Mouse (Mus musculus): ENCODE data around the gene Phf7.

Gene Phf7

DNA sequence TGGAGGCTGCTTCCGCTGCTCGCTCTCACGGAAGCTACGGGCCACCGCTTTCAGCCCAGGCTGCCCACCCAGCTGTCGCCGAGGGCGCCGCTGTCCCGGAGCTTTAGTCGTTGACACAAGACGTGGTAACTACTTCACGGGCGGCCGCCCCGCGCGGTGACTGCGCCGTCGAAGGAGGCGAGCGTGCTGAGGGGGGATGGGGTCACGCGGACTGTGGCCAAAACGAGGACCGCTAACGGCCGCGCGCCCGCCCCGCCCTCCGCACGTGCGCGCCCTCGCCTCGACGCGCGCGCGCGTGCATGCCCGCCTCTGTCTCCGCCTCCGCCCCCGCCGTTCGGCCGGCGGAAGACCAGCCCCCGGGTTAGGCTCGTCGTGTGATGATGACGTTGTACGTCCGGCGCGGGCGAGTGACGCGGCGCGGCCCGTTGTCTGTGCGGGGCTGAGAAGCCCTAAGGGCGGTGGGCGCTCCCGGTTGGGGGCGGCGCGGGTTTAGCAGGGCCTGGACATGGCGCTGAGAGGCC is at the start of gene Phf7, which contains the start of gene Bap1:
Gene Phf7 (minus strand): TSS at position 234 of the 521 bp plus-strand sequence.
Gene Bap1 (plus strand): TSS at position 367 of the 521 bp plus-strand sequence.
- DNase-seq (ENCODE audit: low read depth, low spot score) = peak; percentile 92

DNA sequence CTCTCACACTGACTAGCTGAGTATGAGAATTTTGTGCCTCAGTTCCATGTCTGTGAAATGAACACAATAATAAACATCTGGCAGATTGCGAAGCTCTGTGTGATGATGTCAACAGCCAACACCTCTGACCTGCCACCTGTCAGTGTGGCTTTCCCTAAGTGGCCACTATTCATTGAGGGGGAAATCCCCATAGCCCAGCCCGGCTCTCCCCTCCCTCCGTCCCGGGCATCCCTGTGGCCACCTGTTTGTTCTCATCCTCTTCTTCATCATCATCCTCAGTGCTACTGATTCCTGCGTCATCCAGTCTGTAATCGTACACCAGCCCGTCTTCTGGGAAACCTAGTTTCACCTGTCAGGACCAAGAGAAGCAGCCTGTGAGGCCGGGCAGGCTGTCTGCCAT is 34.6 kb upstream of the Phf7 start:
- DNase-seq (ENCODE audit: low read depth, low spot score) = no peak

DNA sequence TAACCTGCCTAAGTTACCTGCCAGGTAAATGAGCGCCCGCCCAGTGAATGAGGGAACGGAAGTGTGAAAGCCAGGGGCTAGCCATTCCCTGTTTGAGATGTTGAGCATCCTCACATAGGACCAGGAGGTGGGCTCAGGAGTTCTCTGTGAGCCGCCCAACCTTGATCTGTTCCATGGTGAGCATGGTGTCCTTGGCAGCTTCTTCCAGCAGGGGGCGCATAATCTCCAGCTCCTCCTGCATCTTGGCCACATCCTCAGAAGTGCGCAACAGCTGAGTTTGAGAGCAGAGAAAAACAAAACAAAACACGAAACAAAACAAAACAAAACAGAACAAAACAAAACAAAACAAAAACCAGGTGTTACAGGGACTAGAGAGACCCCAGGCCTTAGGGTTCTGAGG is 21.0 kb upstream of the Phf7 start:
- DNase-seq (ENCODE audit: low read depth, low spot score) = peak; percentile 78

DNA sequence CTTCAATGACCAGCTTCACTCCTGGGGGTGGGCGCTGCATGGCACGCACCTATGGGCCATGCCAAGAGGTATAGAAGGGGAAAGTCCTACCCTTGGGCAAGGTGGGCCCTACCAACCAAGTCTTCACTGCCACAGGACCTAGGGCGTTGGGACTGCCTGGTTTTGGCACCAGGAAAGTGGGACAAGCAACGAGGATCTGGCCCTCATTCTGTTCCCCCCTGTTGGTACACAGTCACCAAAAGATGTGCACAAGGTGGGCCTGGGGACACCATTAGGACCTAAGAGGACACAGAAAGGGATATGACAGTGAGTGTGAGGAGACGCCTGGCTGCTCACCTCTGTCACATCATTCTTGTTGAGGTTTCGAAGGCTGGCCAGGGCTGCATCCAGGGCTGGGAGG is 20.0 kb upstream of the Phf7 start:
- DNase-seq (ENCODE audit: low read depth, low spot score) = no peak

GRCm38 (mm10) chr14:31269456-31270100 is 18.5 kb upstream of the Phf7 start:
- DNase-seq (ENCODE audit: low read depth, low spot score) = peak; percentile 85

GRCm38 (mm10) chr14:31268301-31269001 is 17.3 kb upstream of the Phf7 start:
- peak; percentile 70 for DNase-seq (ENCODE audit: low read depth, low spot score)

GRCm38 (mm10) chr14:31267649-31268048 is 16.5 kb upstream of the Phf7 start:
- DNase-seq (ENCODE audit: low read depth, low spot score) = no peak

GRCm38 (mm10) chr14:31260932-31261331 is 9.8 kb upstream of the Phf7 start:
- no peak for DNase-seq (ENCODE audit: low read depth, low spot score)

DNA sequence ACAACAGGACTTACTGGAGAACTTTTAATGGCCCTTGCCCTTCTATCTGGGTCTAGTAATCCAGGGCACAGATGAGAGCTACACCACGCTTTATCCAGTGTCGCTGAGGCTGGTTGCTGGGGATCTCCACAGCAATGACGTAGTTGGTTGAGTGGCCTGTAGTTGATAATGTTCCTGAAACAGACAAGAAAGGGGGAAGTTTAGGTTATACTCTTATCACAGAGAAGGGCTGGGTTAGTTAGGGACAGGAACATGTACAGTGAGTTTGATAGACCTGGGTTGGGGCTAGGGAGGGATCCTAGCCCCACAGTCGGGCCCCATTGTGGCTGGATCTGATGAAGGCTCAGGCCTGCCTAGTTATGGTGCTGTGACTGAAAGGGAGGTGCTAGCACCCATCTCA is 9.3 kb upstream of the Phf7 start:
- no peak for DNase-seq (ENCODE audit: low read depth, low spot score)

DNA sequence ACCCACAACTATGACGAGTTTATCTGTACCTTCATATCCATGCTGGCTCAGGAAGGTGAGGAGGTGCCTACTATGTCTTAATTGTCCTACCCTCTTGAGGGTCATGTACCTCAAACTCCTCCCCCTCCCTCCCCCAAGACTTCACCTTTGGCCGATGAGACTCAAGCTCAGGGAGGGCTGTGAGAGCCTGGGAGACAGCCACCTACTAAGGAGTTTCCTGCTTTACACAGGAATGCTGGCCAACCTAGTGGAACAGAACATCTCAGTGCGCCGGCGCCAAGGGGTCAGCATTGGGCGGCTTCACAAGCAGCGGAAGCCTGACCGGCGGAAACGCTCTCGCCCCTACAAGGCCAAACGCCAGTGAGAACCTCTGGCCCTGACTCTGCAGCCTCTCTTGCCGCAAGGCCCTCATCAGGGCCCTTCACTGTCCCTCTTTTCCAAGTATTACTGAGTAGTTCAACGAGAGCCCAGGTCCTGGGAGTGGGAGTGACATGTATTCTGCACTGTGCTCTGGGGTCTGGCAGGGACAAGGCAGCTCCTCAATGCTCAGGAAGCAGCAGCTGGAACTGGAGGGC is 7.4 kb upstream of the Phf7 start:
- no peak for DNase-seq (ENCODE audit: low read depth, low spot score)

GRCm38 (mm10) chr14:31252091-31252490 is 974 bp upstream of the Phf7 start:
- no peak for DNase-seq (ENCODE audit: low read depth, low spot score)

DNA sequence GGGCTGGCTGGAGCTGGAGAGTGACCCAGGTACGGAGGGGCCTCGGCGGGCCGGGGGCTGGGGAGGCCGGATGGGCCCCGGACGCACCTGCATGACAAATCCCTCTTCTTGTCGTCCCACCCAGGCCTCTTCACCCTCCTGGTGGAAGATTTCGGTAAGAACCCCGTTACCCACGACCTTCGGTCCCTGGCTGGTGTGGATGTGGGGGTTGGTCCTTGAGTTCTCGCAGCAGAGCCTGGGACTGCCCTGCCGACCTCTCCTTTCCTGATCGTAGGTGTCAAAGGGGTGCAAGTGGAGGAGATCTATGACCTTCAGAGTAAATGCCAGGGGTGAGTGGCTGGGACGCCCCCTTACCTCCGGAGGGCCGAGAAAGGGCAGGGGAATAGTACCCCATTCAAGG is 509 bp upstream of the Phf7 start:
- no peak for DNase-seq (ENCODE audit: low read depth, low spot score)

- peak; percentile 80 for DNase-seq (ENCODE audit: low read depth, low spot score)
Observed at GRCm38 (mm10) chr14:31250222-31251083, 664 bp downstream of the Phf7 start.

- DNase-seq (ENCODE audit: low read depth, low spot score) = no peak
Observed at GRCm38 (mm10) chr14:31248396-31248795, 2.7 kb downstream of the Phf7 start.

DNA sequence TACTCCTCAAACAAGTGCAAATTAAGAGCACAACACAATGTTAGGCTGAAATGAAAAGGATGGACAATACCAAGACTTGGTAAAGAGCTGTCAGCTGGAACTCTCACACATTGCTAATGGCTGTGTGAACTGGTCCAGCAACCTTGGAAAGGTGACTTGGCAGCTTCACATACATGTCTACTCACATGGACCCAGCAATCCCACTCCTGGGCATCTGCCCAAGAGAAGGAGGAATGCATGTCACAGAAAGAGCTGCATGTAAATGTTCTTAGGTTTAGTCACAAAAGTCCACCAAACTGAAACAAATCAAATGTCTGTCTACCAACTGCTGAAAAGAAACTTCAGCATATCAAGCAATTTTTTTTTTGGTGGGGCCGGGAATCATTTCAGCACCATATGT is 5.2 kb downstream of the Phf7 start:
- no peak for DNase-seq (ENCODE audit: low read depth, low spot score)

DNA sequence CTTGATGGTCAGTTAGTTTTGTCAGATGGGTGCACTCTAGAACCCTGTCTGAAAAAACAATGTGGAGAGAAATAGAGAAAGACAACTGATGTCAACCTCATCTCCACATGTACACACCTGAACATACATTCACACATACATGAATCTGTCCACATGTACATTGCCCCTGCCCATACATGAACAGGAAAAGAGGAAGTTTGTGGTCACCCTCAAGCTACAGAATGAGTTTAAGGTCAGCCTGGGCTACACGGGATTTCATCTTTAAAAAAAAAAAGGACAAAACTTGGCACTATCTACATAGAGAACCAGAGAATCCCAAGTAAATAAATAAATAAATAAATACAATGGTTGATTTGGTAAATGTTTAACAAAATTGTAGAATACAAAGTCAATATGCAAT is 6.3 kb downstream of the Phf7 start:
- no peak for DNase-seq (ENCODE audit: low read depth, low spot score)

DNA sequence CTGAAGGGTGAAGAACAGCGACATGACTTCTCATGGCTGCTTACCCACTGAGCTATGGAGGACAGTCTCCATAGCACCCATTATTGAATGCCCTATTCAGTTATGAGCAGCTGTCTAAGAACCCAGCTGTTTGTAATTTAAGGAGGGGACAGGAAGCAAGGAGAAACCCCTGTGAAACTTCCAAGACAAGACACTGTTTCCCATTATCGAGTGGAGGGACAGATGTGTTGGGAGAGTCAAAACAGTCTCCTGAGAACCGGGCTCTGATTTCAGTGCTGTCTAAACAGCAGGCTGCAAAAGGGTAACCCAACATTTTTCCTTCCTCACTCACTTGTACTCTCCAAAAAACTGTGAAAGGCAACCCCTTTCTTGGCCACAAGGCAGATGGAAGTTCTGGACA is 10.6 kb downstream of the Phf7 start:
- DNase-seq (ENCODE audit: low read depth, low spot score) = no peak

DNA sequence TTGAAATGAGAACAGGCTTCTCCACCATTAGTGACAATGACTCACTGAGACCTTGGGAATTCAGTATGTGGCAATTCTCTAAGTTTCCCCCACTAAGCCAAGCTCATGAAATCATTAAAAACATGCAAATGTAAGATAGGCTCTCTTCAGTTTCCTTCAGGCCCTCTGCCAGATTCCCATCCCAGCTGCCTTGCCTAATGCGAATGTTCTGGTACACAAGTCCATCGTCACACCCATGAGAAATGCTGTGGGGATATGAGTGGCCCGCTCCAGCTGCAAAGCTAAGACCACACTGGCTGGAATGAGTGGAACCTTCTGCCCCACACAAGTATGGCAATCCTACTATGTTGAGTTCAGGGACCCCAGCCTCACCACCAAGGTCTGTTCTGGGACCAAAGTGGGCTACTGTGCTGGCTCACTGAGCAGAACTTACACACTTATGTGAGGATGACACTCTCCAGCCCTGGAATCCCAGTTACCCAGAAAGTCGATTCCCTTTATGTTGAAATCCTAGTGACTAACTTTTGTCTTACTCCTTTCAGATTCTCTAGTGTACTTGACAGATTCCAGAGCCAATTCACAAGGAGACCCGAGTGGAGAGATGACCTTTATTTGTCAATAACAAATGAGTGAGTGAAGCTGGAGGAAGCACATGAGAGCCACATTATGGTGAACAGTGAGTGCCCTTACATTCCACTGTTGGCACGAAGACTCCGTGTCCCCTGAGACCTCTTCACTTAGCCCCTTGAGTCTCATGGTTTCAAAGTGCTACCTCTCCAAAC is 13.8 kb downstream of the Phf7 start:
- DNase-seq (ENCODE audit: low read depth, low spot score) = no peak

DNA sequence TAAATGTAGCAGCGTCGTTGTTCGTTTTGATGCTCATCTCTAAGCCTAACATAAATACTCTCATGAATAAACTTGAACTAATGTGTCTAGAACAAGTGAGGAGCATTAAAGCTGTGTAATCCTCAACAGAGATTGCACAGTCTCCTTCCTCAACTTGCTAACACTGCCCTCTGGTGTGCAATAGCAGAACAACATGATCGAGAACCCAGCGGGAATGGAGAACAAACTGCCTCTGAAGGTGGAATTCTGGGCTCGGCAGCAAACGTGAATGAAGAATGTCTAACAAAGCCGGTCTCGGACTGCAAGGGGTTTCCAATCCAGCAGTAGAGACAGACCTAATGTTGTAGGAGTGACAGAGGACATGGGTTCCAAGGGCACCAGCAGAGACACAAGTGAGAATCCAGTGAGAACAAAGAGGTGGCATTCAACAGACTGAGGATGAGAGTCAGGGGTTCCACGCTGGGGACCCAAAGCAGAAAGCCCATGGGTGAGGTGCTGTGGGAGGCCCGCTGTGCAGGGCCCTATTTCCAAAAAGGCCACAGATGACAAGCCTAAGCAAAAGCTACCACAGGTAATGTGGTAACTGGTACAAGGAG is 17.0 kb downstream of the Phf7 start:
- DNase-seq (ENCODE audit: low read depth, low spot score) = peak; percentile 89

Measured in R1 (cell line).